Mouse (Mus musculus) ES-Bruce4 (cell line): ENCODE data around the gene Prkd1. TPM values are rescaled to one million over a fixed set of nuclear protein-coding genes. Genes with fewer than 3 reads are reported as not detected.

ENCODE experiments used
- H3K27ac ChIP-seq: 2 replicates; pipeline ENCODE4 v1.5.1; 2012; ENCODE audit warnings: low read length, inconsistent platforms; ENCODE audit not compliant: insufficient read depth
- H3K27me3 ChIP-seq: 2 replicates; pipeline ENCODE4 v1.6.1; 2012; ENCODE audit warnings: mild to moderate bottlenecking, low read length, inconsistent platforms; ENCODE audit not compliant: control insufficient read depth, poor library complexity, insufficient read depth, severe bottlenecking
- H3K36me3 ChIP-seq: 2 replicates; pipeline ENCODE4 v1.6.1; 2012; ENCODE audit warnings: inconsistent platforms, mild to moderate bottlenecking, low read length, moderate library complexity; ENCODE audit not compliant: control insufficient read depth, poor library complexity, insufficient read depth, severe bottlenecking
- H3K4me1 ChIP-seq: one replicate; pipeline ENCODE4 v1.8.1; 2011; ENCODE audit warnings: low read length; ENCODE audit not compliant: control insufficient read depth, insufficient read depth
- H3K4me3 ChIP-seq: 2 replicates; pipeline ENCODE4 v1.5.1; 2011; ENCODE audit warnings: low read depth, mild to moderate bottlenecking, low read length
- H3K9ac ChIP-seq: 2 replicates; pipeline ENCODE4 v1.6.1; 2012; ENCODE audit warnings: low read depth, mild to moderate bottlenecking, inconsistent platforms; ENCODE audit not compliant: poor library complexity, severe bottlenecking
- H3K9me3 ChIP-seq: replicated peaks from 2 replicates; pipeline ENCODE4 v1.6.1; 2012; ENCODE audit warnings: mild to moderate bottlenecking, low read length, inconsistent platforms; ENCODE audit not compliant: control insufficient read depth, poor library complexity, insufficient read depth, severe bottlenecking
- CTCF ChIP-seq: IDR thresholded peaks from one replicate; pipeline ENCODE4 v1.8.1; 2011; ENCODE audit warnings: low read depth, low read length
- EP300 ChIP-seq: IDR thresholded peaks from 2 replicates; pipeline ENCODE4 v1.6.1; 2011; ENCODE audit warnings: low read depth, low read length; ENCODE audit not compliant: insufficient read depth
- POLR2A ChIP-seq: IDR thresholded peaks from one replicate; pipeline ENCODE4 v1.8.1; 2011; ENCODE audit warnings: low read length; ENCODE audit not compliant: insufficient read depth
- polyA plus RNA-seq: library from polyadenylated mRNA; stranded (reverse); fragments of >200 nt; gene quantifications from 2 replicates; pipeline ENCODE4 v1.2.4, GENCODE M21; 2011; ENCODE audit warnings: low read depth; ENCODE audit not compliant: missing spikeins, insufficient read depth, insufficient read length

Gene Prkd1
- 3.0 and 3.4 TPM in 2 replicates for polyA plus RNA-seq

DNA sequence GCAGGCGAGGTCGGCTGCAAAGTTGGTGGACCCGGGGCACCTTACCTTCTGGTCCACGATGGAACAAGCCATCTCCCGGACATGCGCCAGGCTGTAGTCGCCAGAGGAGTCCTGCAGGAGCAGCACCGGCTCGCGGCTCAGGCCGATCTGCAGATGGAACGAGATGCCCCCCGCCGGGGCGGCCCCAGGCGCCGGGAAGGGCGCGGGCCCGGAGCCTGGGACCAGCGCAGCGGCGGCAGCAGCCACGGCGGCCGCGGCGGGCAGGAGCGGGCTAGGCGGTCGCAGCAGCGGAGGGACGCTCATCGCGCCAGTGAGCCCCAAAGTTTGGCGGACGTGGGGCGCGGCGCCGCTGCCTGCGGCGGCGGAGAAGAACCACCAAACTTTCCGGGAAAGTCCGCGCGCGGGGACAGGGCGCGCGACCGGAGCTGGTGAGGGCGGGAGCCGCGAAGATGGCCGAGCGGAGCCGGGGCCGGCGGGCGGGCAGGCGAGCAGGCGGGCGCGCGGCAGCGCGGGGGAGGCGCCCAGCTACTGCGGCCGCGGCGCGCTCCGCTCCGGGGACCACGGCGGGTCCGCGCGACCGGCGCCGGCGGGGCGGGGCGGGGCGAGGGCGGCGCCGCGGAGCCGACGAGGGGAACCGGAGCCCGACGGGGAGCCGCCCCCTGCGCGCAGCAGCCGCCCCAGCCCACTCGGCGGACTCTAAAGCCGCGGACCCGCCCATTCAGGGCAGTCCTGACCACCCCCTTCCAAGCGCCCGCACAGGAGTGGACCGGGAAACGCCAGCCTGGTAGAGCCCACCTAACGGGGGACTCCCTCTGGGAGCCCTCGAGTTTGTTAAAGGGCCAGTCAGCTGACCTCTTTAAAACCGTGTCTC is at the start of gene Prkd1:
Gene Prkd1 (minus strand): TSS at position 428 of the 871 bp plus-strand sequence.
- TF ChIP-seq CTCF (no peak), EP300 (no peak), POLR2A (no peak)
- no peak within 1 kb of the TSS for H3K27ac ChIP-seq
- no peaks in the 10 kb centered on the region for H3K9me3 ChIP-seq

GRCm38 (mm10) chr12:50697492-50697891 is 48.6 kb upstream of the Prkd1 start:
- no peaks in the 10 kb centered on the region for H3K36me3 ChIP-seq
- TF ChIP-seq POLR2A, result no peak
- no peak for TF ChIP-seq EP300
- TF ChIP-seq CTCF, result no peak
- H3K27me3 ChIP-seq, result no peaks in the 10 kb centered on the region
- no peak overlapping the region for H3K4me3 ChIP-seq
- H3K9me3 ChIP-seq, result no peaks in the 10 kb centered on the region
- no peak overlapping the region for H3K27ac ChIP-seq
- no peak overlapping the region for H3K9ac ChIP-seq
- H3K4me1 ChIP-seq, result no peaks in the 10 kb centered on the region

More for the DNA sequence above, at the start of gene Prkd1:
- Histone ChIP-seq H3K36me3 (no peaks in the 10 kb centered on the region), H3K4me1 (no peaks in the 10 kb centered on the region), H3K4me3 (peak within 1 kb of the TSS; percentile 80), H3K9ac (peak within 1 kb of the TSS; percentile 74), H3K27me3 (peaks cover 6% of the 10 kb centered on the region; the same call in 1 of the 2 replicates)

- Histone ChIP-seq H3K27me3 (peaks cover 6% of the 10 kb centered on the region; the same call in 1 of the 2 replicates), H3K4me3 (peak overlapping the region; percentile 80), H3K36me3 (no peaks in the 10 kb centered on the region), H3K4me1 (no peaks in the 10 kb centered on the region), H3K9me3 (no peaks in the 10 kb centered on the region), H3K9ac (peak overlapping the region; percentile 74), H3K27ac (no peak overlapping the region)
- TF ChIP-seq EP300 (no peak), CTCF (no peak), POLR2A (no peak)
These were observed 675 bp downstream of the Prkd1 start for GRCm38 (mm10) chr12:50648176-50648670.

- Histone ChIP-seq H3K9ac (no peak overlapping the region), H3K27ac (no peak overlapping the region), H3K36me3 (no peaks in the 10 kb centered on the region), H3K4me1 (no peaks in the 10 kb centered on the region), H3K9me3 (no peaks in the 10 kb centered on the region), H3K27me3 (peaks cover 6% of the 10 kb centered on the region; the same call in 1 of the 2 replicates), H3K4me3 (no peak overlapping the region)
- TF ChIP-seq CTCF (no peak), EP300 (no peak), POLR2A (no peak)
These were observed 2.0 kb downstream of the Prkd1 start for GRCm38 (mm10) chr12:50646857-50647256.

- peaks cover 4% of the 10 kb centered on the region; the same call in 1 of the 2 replicates for H3K27me3 ChIP-seq
- H3K27ac ChIP-seq, result no peak overlapping the region
- TF ChIP-seq EP300 (no peak), POLR2A (no peak), CTCF (no peak)
- H3K4me1 ChIP-seq, result no peaks in the 10 kb centered on the region
- H3K9ac ChIP-seq, result no peak overlapping the region
- H3K4me3 ChIP-seq, result no peak overlapping the region
- H3K9me3 ChIP-seq, result no peaks in the 10 kb centered on the region
- no peaks in the 10 kb centered on the region for H3K36me3 ChIP-seq
These were observed 6.2 kb downstream of the Prkd1 start for GRCm38 (mm10) chr12:50642671-50643070.

DNA sequence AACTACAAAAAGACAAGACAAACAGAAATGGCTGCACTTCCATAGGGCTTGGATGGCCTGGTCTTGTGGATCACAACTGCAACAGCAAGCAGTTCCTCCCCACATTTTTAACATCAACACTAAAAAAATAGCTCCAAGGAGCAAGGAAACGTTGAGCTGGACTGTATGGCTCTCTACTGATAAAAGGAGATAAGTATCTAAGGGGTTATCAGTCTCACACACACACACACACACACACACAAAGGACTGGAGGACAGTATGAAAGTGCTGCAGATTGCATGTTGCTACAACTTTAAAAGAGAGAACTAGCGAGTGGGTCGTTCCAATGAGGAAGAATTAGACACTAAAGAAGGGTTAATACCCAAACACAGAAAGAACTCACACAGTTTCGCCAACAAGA is 8.7 kb downstream of the Prkd1 start:
- H3K9me3 ChIP-seq, result no peaks in the 10 kb centered on the region
- H3K27me3 ChIP-seq, result no peaks in the 10 kb centered on the region; the same call in 1 of the 2 replicates
- H3K27ac ChIP-seq, result no peak overlapping the region
- no peak for TF ChIP-seq EP300
- no peak for TF ChIP-seq POLR2A
- TF ChIP-seq CTCF, result no peak
- H3K36me3 ChIP-seq, result no peaks in the 10 kb centered on the region
- H3K9ac ChIP-seq, result no peak overlapping the region
- H3K4me3 ChIP-seq, result no peak overlapping the region
- H3K4me1 ChIP-seq, result no peaks in the 10 kb centered on the region
